Comparison of ENCODE assay signal across 16 mouse cellular contexts in genomic region chr11:94621458-94621852, GRCm38 (mm10). TPM values are rescaled to one million over a fixed set of nuclear protein-coding genes. Genes with fewer than 3 reads are reported as not detected.
DNase-seq lines count a peak whose midpoint lies in the region; TF ChIP-seq lines count a peak whose summit lies in the region.
"Had no signal": no experiment of that assay in that cellular context is flagged by ENCODE, and none has a peak within 500 bp of the region (broad histone marks: within the 10 kb centered on the region; RNA-seq: fewer than 3 reads in every experiment).

No protein-coding gene starts in this region.

- no peak overlapping the region for H3K4me3 ChIP-seq in left cerebral cortex, adult 2 months
- H3K4me3 ChIP-seq in ES-Bruce4 (ENCODE audit: low read depth, low read length) = no peak overlapping the region
- H3K4me3 ChIP-seq: hindbrain, embryonic 12.5 days; limb, embryonic 10.5 days; liver, embryonic 15.5 days; midbrain, embryonic 12.5 days had no signal

- no peak for TF ChIP-seq POLR2A in ES-Bruce4 (IDR thresholded peaks at IDR 0.05; ENCODE audit: insufficient read depth, low read length)

- no peaks in the 10 kb centered on the region for H3K27me3 ChIP-seq in ES-Bruce4 (ENCODE audit: control insufficient read depth, insufficient read depth, low read length, poor library complexity, severe bottlenecking)
- H3K27me3 ChIP-seq: hindbrain, embryonic 12.5 days; liver, embryonic 15.5 days had no signal

- peak; percentile 25 for TF ChIP-seq CTCF in left cerebral cortex, adult 2 months (IDR thresholded peaks at IDR 0.05)
- no peak for TF ChIP-seq CTCF in ES-Bruce4 (IDR thresholded peaks at IDR 0.05; ENCODE audit: low read depth, low read length)

- H3K36me3 ChIP-seq in ES-Bruce4 (ENCODE audit: control insufficient read depth, insufficient read depth, low read length, poor library complexity, severe bottlenecking) = no peaks in the 10 kb centered on the region
- H3K36me3 ChIP-seq: hindbrain, embryonic 12.5 days; limb, embryonic 10.5 days; liver, embryonic 15.5 days; midbrain, embryonic 12.5 days had no signal

- no peak for TF ChIP-seq EP300 in ES-Bruce4 (IDR thresholded peaks at IDR 0.05; ENCODE audit: insufficient read depth, low read depth, low read length)

- H3K4me1 ChIP-seq in ES-Bruce4 (ENCODE audit: control insufficient read depth, insufficient read depth, low read length) = no peaks in the 10 kb centered on the region
- H3K4me1 ChIP-seq: hindbrain, embryonic 12.5 days; limb, embryonic 10.5 days; liver, embryonic 15.5 days; midbrain, embryonic 12.5 days had no signal

- no peak overlapping the region for H3K9ac ChIP-seq in ES-Bruce4 (ENCODE audit: low read depth, poor library complexity, severe bottlenecking)
- H3K9ac ChIP-seq: hindbrain, embryonic 12.5 days; liver, embryonic 15.5 days; midbrain, embryonic 12.5 days had no signal

- intact Hi-C loops in left cerebral cortex, adult 2 months (cut with DNase I) = no loop called here
- intact Hi-C loops in left cerebral cortex, postnatal 25 days (cut with DNase I) = loop anchor here (5.0 kb wide), 1 partner anchor 74 kb away; the partner anchor contains the start of gene Rsad1

- H3K9me3 ChIP-seq in ES-Bruce4 (replicated peaks; ENCODE audit: control insufficient read depth, insufficient read depth, low read length, poor library complexity, severe bottlenecking) = no peaks in the 10 kb centered on the region
- H3K9me3 ChIP-seq: hindbrain, embryonic 12.5 days; limb, embryonic 10.5 days; liver, embryonic 15.5 days; midbrain, embryonic 12.5 days had no signal

- no peak for DNase-seq in left cerebral cortex, adult 2 months (ENCODE audit: extremely low spot score in 1 of 2, low spot score in 2 of 2)
- DNase-seq in left cerebral cortex, postnatal 25 days (ENCODE audit: low spot score in 2 of 2) = no peak
- DNase-seq in B cell, adult 2 months = peak; percentile 23 to 24
- peak; percentile 55 for DNase-seq in naive thymus-derived CD4-positive, alpha-beta T cell, adult 2 months (ENCODE audit: low read depth)
- DNase-seq in heart, postnatal 4 days = no peak
- no peak for DNase-seq in kidney, adult 18-20 months
- DNase-seq: cerebellum, adult 18-20 months; kidney, postnatal 4 days; layer of hippocampus, postnatal 36 days; right cerebral cortex, adult 18-20 months had no signal

- no peak overlapping the region for H3K27ac ChIP-seq in left cerebral cortex, adult 2 months
- H3K27ac ChIP-seq in ES-Bruce4 (ENCODE audit: insufficient read depth, low read length) = peak overlapping the region; percentile 9
- H3K27ac ChIP-seq: hindbrain, embryonic 12.5 days; limb, embryonic 10.5 days; liver, embryonic 15.5 days; macrophage; midbrain, embryonic 12.5 days had no signal

RNA-seq across cellular contexts. Expression of gene Lrrc59, which starts 8.1 kb away (rescaled TPM):
- total RNA-seq in left cerebral cortex, adult 2 months (2021) = 10 to 100 TPM; 90.1 to 93.1 TPM
- total RNA-seq in left cerebral cortex, postnatal 25 days (2021) = 10 to 100 TPM; 84.2 to 90.4 TPM
- 163 and 171 TPM in 2 replicates for polyA plus RNA-seq in ES-Bruce4 (2011; ENCODE audit: insufficient read depth, insufficient read length, low read depth, missing spikeins)
- 10 to 100 TPM; 85.0 to 91.8 TPM for total RNA-seq in heart, postnatal 4 days (2021)

RNA-seq across cellular contexts. Expression of gene Acsf2, which starts 19.8 kb away (rescaled TPM):
- 10 to 100 TPM; 14.3 to 14.4 TPM for total RNA-seq in left cerebral cortex, adult 2 months (2021)
- total RNA-seq in left cerebral cortex, postnatal 25 days (2021) = 10 to 100 TPM; 13.6 to 16.6 TPM
- 16.1 and 16.6 TPM in 2 replicates for polyA plus RNA-seq in ES-Bruce4 (2011; ENCODE audit: insufficient read depth, insufficient read length, low read depth, missing spikeins)
- 10 to 100 TPM; 29.8 to 30.4 TPM for total RNA-seq in heart, postnatal 4 days (2021)

RNA-seq across cellular contexts. Expression of gene Mrpl27, which starts 32.1 kb away (rescaled TPM):
- 10 to 100 TPM; 63.7 to 66.4 TPM for total RNA-seq in left cerebral cortex, adult 2 months (2021)
- total RNA-seq in left cerebral cortex, postnatal 25 days (2021) = 10 to 100 TPM; 72.1 to 74.6 TPM
- 48.1 and 49.0 TPM in 2 replicates for polyA plus RNA-seq in ES-Bruce4 (2011; ENCODE audit: insufficient read depth, insufficient read length, low read depth, missing spikeins)
- total RNA-seq in heart, postnatal 4 days (2021) = 10 to 100 TPM; 72.9 to 78.9 TPM

RNA-seq across cellular contexts. Expression of gene Eme1, which starts 32.3 kb away (rescaled TPM):
- total RNA-seq in left cerebral cortex, adult 2 months (2021) = not detected
- under 1 TPM in 1 of 2 experiments, not detected in 1; 0.32 TPM for total RNA-seq in left cerebral cortex, postnatal 25 days (2021)
- polyA plus RNA-seq in ES-Bruce4 (2011; ENCODE audit: insufficient read depth, insufficient read length, low read depth, missing spikeins) = 31.8 and 33.3 TPM in 2 replicates
- 1 to 10 TPM; 4.2 to 5.1 TPM for total RNA-seq in heart, postnatal 4 days (2021)
- total RNA-seq: layer of hippocampus, postnatal 36 days had no signal

RNA-seq across cellular contexts. Expression of gene Xylt2, which starts 55.9 kb away (rescaled TPM):
- total RNA-seq in left cerebral cortex, adult 2 months (2021) = 10 to 100 TPM; 25.4 to 26.0 TPM
- 10 to 100 TPM; 21.8 to 23.7 TPM for total RNA-seq in left cerebral cortex, postnatal 25 days (2021)
- polyA plus RNA-seq in ES-Bruce4 (2011; ENCODE audit: insufficient read depth, insufficient read length, low read depth, missing spikeins) = 16.8 and 20.1 TPM in 2 replicates
- total RNA-seq in heart, postnatal 4 days (2021) = 10 to 100 TPM; 17.9 to 20.4 TPM

Comparison
In these comparisons a context has a peak if more than half of its experiments do, and no peak if none do; other contexts are left out.
1. DNase-seq: peak in B cell, adult 2 months (2 of 2) and naive thymus-derived CD4-positive, alpha-beta T cell, adult 2 months (single experiment); none in left cerebral cortex, adult 2 months (0 of 2), left cerebral cortex, postnatal 25 days (0 of 2), heart, postnatal 4 days (single experiment) and kidney, adult 18-20 months (single experiment).